Mouse (Mus musculus) midbrain, embryonic 11.5 days (tissue): ENCODE results near the gene Ccdc92. TPM values are rescaled to one million over a fixed set of nuclear protein-coding genes. Genes with fewer than 3 reads are reported as not detected.

Experiments
- ATAC-seq: fragments of 200-750 bp; cut with Nextera tagmentation; 2 replicates; pipeline ENCODE4 v1.8.0; 2017; ENCODE audit warnings: moderate TSS enrichment, moderate library complexity; ENCODE audit not compliant: low FRiP score
- DNase-seq: peaks from one replicate; pipeline ENCODE4 v3.0.0; 2015; ENCODE audit warnings: low spot score; ENCODE audit errors: missing footprints
- H3K27ac ChIP-seq: fragments of 300-500 bp; sonication (generic); 2 replicates; pipeline ENCODE4 v1.5.1; 2014; ENCODE audit warnings: low read depth, low read length
- H3K27me3 ChIP-seq: fragments of 300-500 bp; sonication (generic); 2 replicates; pipeline ENCODE4 v1.6.1; 2014; ENCODE audit warnings: mild to moderate bottlenecking, low read length, moderate library complexity, mixed read lengths; ENCODE audit not compliant: control insufficient read depth, insufficient read depth
- H3K36me3 ChIP-seq: fragments of 300-500 bp; sonication (generic); 2 replicates; pipeline ENCODE4 v1.6.1; 2014; ENCODE audit warnings: mild to moderate bottlenecking, low read length, moderate library complexity, mixed read lengths; ENCODE audit not compliant: control insufficient read depth, insufficient read depth
- H3K4me1 ChIP-seq: fragments of 300-500 bp; sonication (generic); 2 replicates; pipeline ENCODE4 v1.6.1; 2014; ENCODE audit warnings: low read length; ENCODE audit not compliant: control insufficient read depth, insufficient read depth
- H3K4me2 ChIP-seq: fragments of 300-500 bp; sonication (generic); 2 replicates; pipeline ENCODE4 v1.6.1; 2014; ENCODE audit warnings: mild to moderate bottlenecking, moderate library complexity
- H3K4me3 ChIP-seq: fragments of 300-500 bp; sonication (generic); 2 replicates; pipeline ENCODE4 v1.5.1; 2014; ENCODE audit warnings: low read depth, low read length
- H3K9ac ChIP-seq: fragments of 300-500 bp; sonication (generic); 2 replicates; pipeline ENCODE4 v1.6.1; 2014; ENCODE audit warnings: low read length
- H3K9me3 ChIP-seq: fragments of 300-500 bp; sonication (generic); 2 replicates; pipeline ENCODE4 v1.6.1; 2016; ENCODE audit warnings: low read length; ENCODE audit not compliant: control insufficient read depth
- WGBS: fragments of 180-500 bp; shearing (Covaris S2); extraction: QIAGEN DNeasy Blood & Tissue Kit; methylation state at CpG from one replicate; pipeline ENCODE4 v1.1.7; 2014; 5-methylcytosine and 5-hydroxymethylcytosine counted together
- polyA plus RNA-seq: library from polyadenylated mRNA; unstranded; fragments of >200 nt; fragmentation: Nextera tagmentation; extraction: Ambion mirVana; gene quantifications from 2 replicates; pipeline ENCODE4 v1.2.1, GENCODE M21; 2014

Ccdc92 gene
- 11.9 and 13.9 TPM in 2 replicates for polyA plus RNA-seq

DNA sequence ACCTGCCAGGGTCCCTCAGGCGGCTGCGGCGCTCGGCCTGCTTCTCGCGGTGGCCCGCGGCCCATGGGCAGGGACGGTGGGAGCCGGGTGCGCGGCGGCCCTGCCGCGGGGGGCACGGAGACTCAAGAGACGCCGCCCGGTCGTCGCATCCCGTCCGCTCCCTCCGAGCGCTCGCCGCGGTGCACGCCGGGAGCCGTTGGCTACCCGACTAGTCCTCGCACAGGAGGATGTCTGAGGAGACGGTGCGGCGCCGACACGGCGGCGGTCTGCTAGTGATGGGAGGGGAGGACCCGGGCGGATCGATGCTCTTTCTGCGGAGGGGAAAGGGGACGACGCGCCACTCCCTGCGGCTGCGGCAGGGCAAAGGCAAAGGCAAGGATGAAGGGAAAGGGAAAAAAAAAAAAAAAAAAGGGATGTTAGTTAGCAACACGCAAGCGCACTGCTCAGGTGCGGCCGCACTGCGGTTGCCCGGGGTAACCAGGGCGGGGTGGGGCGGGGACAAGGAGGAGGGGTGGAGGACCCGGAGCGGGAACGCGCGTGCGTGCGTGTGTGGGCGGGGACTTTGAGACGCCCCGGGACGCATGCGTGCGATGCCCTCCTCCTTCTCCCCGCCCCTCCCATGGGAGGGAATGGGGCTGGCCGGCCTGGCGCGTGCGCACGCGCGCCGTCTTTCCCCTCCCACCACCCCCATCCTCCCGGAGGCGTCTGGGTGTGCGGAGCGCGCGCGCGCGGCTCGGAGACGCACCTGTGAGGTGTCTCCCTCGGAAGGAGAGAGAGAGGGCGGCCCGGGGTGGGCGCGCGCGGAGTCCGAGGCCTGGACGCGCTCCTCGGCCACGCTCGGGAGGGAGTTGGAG, at the start of gene Ccdc92, which contains the start of gene Zfp664:
TSS of gene Ccdc92 (minus strand) at position 412 of the 854 bp plus-strand sequence.
TSS of gene Zfp664 (plus strand) at position 679 of the 854 bp plus-strand sequence.
- no peaks in the 10 kb centered on the region for H3K9me3 ChIP-seq
- H3K4me1 ChIP-seq: peaks cover 20% of the 10 kb centered on the region
- H3K4me3 ChIP-seq: peak within 1 kb of the TSS; percentile 100
- peaks cover 16% of the 10 kb centered on the region; the same call in 1 of the 2 replicates for H3K27me3 ChIP-seq
- ATAC-seq (peak; percentile 93), DNase-seq (peak; percentile 100)
- H3K36me3 ChIP-seq: no peaks in the 10 kb centered on the region
- H3K27ac ChIP-seq: peak within 1 kb of the TSS; percentile 84
- H3K4me2 ChIP-seq: peak within 1 kb of the TSS; percentile 98
- 0% methylated on average over 77 of the region's 103 CpGs for WGBS
- H3K9ac ChIP-seq: peak within 1 kb of the TSS; percentile 94

DNA sequence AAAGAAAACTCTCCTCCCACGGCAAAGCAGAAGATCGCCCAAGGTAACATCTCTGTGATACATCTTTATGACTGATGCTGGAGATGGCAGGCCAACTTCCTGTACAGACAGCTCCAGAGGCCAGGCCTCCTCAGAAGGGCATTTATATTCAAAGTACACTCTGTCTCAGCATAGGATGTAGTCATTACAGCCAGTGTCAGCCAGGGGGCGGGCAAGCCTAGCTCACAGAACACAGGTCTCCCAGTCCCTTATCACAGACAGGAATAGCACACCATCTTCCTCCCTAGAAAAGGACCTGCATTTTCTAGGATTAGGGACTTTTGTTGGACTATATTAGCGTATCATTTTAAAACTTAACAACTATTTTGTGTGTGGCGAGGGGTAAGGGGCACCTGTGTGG, 46.6 kb upstream of the Ccdc92 start:
- H3K36me3 ChIP-seq: no peaks in the 10 kb centered on the region
- DNase-seq: peak; percentile 93
- H3K27ac ChIP-seq: no peak overlapping the region
- H3K9me3 ChIP-seq: no peaks in the 10 kb centered on the region
- no peak overlapping the region for H3K4me3 ChIP-seq
- ATAC-seq: peak; percentile 81
- H3K4me2 ChIP-seq: no peak overlapping the region
- H3K27me3 ChIP-seq: no peaks in the 10 kb centered on the region
- H3K9ac ChIP-seq: no peak overlapping the region
- H3K4me1 ChIP-seq: peaks cover 10% of the 10 kb centered on the region
- WGBS: 23% methylated on average over 5 of the region's 5 CpGs

DNA sequence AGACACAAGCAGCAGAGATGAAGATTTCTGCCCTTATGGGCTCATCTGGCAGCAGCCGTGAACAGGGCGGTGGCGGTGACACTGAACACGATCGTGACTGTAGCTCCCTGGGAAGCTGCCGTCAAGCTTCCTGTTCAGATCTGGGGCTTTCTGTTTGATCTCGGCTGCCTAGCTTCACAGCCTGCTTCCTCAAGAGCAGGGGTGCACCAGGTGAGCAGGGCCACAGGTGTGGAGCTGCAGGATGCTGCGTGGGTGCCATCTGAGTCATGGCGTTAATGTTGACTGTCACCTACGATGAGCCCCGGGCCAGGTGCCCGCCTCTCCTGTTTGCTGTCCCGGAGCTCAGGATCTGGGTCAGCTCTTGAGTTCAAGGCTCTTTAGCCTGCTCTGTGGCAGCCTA, 44.7 kb upstream of the Ccdc92 start:
- DNase-seq: no peak
- H3K4me3 ChIP-seq: no peak overlapping the region
- no peak overlapping the region for H3K4me2 ChIP-seq
- H3K27me3 ChIP-seq: no peaks in the 10 kb centered on the region
- no peak for ATAC-seq
- 88% methylated on average over 13 of the region's 13 CpGs for WGBS
- H3K9me3 ChIP-seq: no peaks in the 10 kb centered on the region
- H3K36me3 ChIP-seq: no peaks in the 10 kb centered on the region
- H3K27ac ChIP-seq: no peak overlapping the region
- no peak overlapping the region for H3K9ac ChIP-seq
- H3K4me1 ChIP-seq: no peaks in the 10 kb centered on the region

DNA sequence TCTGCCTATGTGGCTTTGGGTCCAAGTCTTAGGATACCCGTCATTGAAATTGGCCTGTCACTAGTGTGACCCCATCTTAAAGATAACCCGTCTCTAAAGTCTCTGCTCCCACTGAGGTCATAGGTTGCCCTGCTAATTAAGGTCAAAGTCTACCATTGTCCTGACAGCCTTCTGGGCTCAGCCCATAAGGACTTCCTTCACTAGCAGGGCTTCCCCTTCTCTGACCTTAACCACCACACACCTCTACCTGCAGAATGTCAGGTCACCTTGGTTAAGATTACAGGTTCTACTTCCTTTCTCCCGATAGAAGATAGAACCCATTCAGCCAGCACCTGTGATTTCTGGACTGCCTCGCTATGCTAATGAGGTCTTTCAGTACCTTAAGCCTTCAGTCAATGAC, 41.6 kb upstream of the Ccdc92 start:
- DNase-seq: no peak
- H3K27ac ChIP-seq: no peak overlapping the region
- H3K4me1 ChIP-seq: no peaks in the 10 kb centered on the region
- 81% methylated on average over 4 of the region's 4 CpGs for WGBS
- no peaks in the 10 kb centered on the region for H3K9me3 ChIP-seq
- H3K9ac ChIP-seq: no peak overlapping the region
- H3K36me3 ChIP-seq: no peaks in the 10 kb centered on the region
- H3K4me2 ChIP-seq: no peak overlapping the region
- no peak overlapping the region for H3K4me3 ChIP-seq
- H3K27me3 ChIP-seq: no peaks in the 10 kb centered on the region
- no peak for ATAC-seq

DNA sequence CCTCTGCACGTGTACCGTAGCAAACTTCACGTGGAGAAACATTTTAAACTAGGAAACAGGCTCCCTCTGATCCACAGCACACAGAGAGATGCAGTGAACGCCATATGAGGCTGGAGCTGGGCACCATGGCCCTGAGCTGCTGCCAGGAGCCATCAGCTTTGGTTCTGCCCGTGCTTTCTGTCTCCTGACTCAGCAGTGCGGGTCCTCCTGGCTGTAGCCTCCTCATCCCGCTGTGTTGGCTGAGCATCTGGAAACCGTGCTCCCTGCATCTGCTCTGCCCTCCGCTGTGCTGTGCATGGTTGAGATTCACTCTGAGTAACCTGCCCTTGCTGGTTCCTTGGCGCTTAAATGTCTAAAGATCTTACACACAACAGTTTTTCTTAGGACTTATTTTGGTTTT, 40.0 kb upstream of the Ccdc92 start:
- no peak for DNase-seq
- Histone ChIP-seq H3K27me3 (no peaks in the 10 kb centered on the region), H3K9me3 (no peaks in the 10 kb centered on the region), H3K9ac (no peak overlapping the region), H3K4me3 (no peak overlapping the region), H3K36me3 (no peaks in the 10 kb centered on the region), H3K4me2 (no peak overlapping the region), H3K4me1 (no peaks in the 10 kb centered on the region), H3K27ac (no peak overlapping the region)
- WGBS: 91% methylated on average over 10 of the region's 10 CpGs
- ATAC-seq: no peak

DNA sequence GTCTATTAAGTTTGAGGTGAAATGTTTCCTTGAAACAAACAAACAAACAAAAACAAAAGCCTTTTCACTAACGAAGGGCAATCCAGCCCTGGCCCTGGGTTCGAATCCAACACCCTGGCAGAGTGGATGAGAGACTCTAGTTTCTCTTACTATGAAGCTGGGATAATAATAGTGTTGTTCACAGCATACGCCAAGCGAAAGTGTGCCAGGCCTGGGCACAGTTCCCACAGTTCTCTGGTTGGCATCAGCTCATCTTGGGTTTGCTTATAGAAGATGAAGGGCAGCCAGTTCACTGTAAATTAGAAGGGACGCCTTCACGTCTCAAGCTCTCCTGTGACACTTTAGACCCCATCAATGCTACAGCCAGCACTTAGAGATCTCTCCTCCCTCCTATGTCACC, 39.5 kb upstream of the Ccdc92 start:
- no peak for ATAC-seq
- no peak overlapping the region for H3K27ac ChIP-seq
- WGBS: 89% methylated on average over 6 of the region's 6 CpGs
- no peaks in the 10 kb centered on the region for H3K4me1 ChIP-seq
- no peak for DNase-seq
- no peak overlapping the region for H3K4me2 ChIP-seq
- H3K9ac ChIP-seq: no peak overlapping the region
- no peaks in the 10 kb centered on the region for H3K9me3 ChIP-seq
- H3K27me3 ChIP-seq: no peaks in the 10 kb centered on the region
- no peak overlapping the region for H3K4me3 ChIP-seq
- no peaks in the 10 kb centered on the region for H3K36me3 ChIP-seq

DNA sequence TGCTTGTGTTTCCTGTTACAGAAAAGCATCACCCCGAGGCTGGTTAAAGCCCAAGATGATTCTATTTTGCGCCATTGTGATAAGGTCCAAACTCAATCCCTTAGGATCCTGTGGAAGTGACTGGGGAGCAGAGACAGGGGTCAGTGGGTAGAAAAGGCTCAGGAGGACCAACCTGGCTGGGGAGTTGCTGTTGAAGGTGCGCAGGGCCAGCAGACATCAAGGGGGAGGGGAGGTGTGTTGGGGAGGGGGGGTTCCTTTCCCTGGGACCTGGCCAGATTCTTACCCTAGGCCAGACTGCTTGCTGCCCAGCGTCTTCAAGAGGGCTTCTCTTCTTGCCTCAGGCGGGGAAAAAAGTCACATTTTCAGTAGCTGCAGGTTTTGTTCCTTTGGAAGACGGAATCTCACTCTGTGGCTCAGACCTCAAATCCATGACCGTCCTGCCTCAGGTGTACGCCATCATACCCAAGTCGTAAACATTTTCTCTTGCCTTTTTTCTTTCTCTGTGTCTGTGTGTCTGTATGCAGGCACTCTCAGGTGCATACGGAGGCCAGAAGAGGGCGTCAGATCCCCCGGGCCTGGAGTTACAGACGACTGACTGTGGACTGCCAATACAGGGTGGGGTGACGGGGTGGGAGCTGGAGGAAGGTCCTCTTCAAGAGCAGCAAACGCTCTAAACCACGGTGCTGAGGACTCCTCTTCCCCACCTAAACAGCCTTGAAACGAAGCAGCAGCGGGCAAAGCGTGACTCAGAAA, 38.7 kb upstream of the Ccdc92 start:
- ATAC-seq: no peak
- no peak for DNase-seq
- H3K9ac ChIP-seq: no peak overlapping the region
- H3K27ac ChIP-seq: no peak overlapping the region
- no peak overlapping the region for H3K4me2 ChIP-seq
- H3K4me3 ChIP-seq: no peak overlapping the region
- H3K9me3 ChIP-seq: no peaks in the 10 kb centered on the region
- H3K4me1 ChIP-seq: no peaks in the 10 kb centered on the region
- 75% methylated on average over 19 of the region's 19 CpGs for WGBS
- no peaks in the 10 kb centered on the region for H3K27me3 ChIP-seq
- no peaks in the 10 kb centered on the region for H3K36me3 ChIP-seq

DNA sequence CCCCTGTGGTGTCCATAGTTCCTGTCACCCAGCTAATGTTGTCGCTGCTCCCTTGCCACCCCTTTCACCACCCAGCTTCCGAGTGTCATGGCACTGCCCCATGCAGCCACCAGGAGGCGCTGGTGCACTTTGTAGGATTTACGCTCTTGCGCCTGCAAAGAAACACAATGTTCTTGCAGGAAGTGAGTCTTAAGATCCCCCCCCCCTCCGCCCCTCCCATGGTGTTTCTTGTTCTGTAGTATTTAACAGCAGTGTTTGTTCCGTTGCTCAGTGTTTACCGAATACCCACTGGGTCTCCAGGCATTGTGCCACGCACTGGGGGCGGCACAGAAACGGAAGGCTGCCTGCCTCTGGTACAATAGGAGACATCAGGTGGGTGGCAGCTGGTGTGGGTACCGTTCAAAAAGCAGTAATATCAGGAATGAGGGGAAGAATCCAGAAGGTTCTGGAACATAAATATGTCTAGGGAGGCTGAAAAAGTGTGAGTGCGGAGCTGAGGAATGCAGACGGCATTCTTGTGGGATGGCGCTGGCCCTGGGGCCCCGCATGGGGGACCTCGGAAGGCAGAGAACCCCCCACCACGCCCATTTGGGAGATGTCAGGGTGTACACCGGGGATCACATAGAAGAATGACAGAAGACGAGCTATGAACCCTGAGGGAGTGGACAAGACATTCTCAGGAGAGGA, 37.9 kb upstream of the Ccdc92 start:
- DNase-seq: peak; percentile 98
- 39% methylated on average over 20 of the region's 20 CpGs for WGBS
- no peak overlapping the region for H3K27ac ChIP-seq
- no peaks in the 10 kb centered on the region for H3K9me3 ChIP-seq
- no peaks in the 10 kb centered on the region for H3K27me3 ChIP-seq
- H3K9ac ChIP-seq: no peak overlapping the region
- H3K4me1 ChIP-seq: no peaks in the 10 kb centered on the region
- H3K36me3 ChIP-seq: no peaks in the 10 kb centered on the region
- H3K4me2 ChIP-seq: no peak overlapping the region
- H3K4me3 ChIP-seq: no peak overlapping the region
- ATAC-seq: 0 out of 2 replicates have a peak, but pooled peaks have one; percentile 33
